Mouse (Mus musculus) embryo, embryonic 11.5 days (tissue): ENCODE results near the gene Ankrd31.
"Not testable (repeated sequence)": the region's sequence is repeated elsewhere in the genome, so short reads cannot be mapped to it uniquely, and the experiment has no call there.

ENCODE experiments used
- DNase-seq: peaks from one replicate; pipeline ENCODE4 v3.0.0-alpha.2; 2012; ENCODE audit warnings: low read depth, low spot score

Ankrd31 gene

DNA sequence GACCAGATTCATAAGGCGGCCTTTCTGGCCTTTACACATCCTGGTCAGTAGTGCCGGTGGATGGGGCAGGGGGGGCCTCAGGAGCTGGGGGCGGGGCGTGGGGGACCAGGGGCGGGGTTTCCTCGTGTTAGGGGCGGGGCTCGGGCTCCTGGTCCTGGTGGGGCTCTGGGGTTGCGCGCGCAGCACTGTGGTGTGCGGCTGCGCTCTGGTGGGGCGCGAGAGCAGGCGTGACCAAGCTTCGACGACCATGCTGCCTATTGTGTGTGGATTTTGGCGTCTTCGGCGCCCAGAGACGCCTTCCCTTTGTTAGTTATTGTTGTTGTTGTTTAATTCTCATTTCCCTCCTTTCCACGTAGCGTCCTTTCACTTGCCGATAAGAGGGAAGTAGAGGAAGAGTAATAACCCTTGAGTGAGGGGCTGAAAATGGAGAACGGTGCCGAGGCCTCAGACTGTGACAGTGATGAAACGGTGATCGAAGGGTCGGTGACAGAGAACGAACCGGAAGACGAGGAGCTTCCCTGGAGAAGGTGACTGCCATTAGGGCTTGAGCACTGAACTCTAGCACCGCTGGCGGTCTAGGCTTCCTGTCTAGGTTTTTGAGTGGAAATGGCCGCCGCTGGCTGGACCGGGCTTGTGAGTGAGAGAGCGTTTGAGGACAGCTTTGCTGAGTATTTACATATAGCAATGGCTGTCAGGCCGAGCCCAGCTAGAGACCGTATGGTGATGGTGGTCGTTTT lies at the start of gene Ankrd31:
TSS of gene Ankrd31 (plus strand) at position 164 of the 737 bp plus-strand sequence.
- DNase-seq = no peak

DNA sequence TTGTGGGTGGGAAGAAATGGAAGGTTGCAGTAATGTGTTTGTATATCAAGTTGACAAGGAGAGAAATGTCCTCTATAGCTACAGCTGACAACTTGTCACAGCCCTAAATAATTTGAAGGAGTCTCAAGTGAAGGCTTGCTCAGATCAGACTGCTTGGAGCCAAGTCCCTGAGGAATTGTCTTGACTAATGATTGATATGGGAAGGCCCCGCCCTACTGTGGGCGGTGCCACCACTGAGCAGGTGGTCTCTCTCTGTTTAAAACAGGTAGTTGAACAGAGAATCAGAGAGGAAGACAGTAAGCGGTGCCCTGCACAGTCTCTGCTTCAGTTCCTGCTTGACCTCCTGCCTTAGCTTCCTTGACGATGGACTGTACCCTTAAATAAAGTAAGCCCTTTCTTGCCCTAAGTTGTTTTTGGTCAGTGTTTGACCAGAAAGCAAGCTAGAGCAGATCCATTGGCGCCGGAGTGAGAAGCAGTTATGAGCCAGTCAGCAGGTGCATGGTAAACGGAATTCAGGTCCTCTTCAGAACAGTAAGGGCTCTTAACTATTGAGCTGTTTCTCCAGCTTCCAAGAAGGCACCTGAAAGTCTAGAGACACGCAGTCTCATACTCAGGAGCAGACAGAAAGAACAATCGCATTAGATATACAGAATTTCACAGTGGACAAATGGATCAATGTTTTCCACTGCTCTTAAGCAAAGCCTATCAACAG lies 45.3 kb upstream of the Ankrd31 start:
- DNase-seq = no peak

- no peak for DNase-seq
These were observed 38.5 kb upstream of the Ankrd31 start for GRCm38 (mm10) chr13:96709269-96710233.

DNA sequence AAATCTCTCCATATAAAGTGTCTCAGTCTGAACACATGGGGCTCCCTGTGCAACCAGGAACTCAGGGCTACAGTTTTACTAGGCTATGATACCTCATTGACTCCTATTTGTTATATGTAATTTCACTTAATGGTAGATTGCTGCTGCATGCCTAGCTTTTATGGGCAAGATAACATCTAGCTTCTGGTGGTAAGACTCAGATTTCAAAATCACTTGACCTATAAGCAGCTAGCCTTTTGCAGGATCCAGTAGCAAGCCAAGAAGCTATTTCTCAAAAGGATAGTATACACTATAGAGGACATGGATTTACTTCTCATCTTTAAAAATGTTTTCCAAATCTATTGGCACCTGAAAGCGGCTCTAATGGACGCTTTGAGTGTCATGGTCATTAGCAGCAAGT lies 31.8 kb upstream of the Ankrd31 start:
- DNase-seq = no peak

DNA sequence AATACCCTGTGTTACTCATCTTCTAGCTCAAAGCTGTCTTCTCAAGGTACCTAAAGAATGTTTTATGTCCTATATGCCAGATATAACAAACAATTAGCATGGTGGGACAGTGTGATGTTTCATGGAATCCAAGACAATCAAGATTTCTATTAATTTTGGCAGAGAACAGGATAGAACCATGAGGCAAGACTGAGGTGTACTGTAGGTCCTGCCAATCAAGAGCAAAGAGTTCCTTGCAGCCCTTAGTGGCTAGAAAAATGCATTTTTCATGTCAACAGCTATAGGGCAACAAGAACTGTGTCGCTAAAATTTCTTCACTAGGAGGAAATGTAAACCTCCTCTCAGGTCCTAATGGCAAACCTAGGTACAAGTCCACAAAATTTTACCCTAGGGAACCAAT lies 30.3 kb upstream of the Ankrd31 start:
- DNase-seq = no peak

DNA sequence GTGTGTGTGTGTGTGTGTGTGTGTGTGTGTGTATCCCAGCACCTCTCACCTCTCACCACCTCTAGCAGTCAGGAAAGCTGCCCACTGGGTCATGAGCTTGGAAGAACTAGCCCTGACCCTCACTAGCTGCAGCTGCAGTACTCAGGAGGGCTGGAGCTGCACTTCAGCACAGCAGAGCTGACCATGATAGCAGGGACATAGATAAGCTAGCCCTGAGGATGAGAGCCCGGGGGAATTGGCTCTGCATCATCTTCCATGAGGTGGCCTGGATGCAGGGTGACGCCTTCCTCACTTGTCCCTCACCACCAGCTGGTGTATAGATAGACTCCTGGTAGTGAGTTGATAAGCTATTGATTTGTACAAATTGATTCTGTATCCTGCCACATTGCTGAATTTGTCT lies 28.1 kb upstream of the Ankrd31 start:
- DNase-seq = no peak

GRCm38 (mm10) chr13:96728289-96728688 lies 19.8 kb upstream of the Ankrd31 start:
- DNase-seq = no peak

DNA sequence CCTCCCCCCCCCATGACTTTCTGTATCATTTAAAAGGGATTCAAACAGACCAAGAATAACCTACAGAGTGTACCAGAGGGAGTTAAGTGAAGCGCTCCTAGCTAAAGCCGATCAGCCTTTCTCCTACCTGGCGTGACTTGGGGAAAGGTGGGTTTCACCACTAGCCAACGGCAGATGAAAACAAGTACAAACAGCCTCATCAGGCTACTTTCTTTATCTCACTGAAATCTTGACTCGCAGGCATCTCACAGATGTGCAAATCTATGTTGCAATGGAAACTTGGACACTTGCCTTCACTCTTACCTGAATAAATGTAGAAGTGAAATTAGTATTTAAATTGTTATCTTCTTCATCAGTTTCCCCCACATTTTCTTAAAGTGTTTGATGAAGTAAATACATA lies 18.9 kb upstream of the Ankrd31 start:
- DNase-seq = no peak

- DNase-seq = no peak
These were observed 18.0 kb upstream of the Ankrd31 start for GRCm38 (mm10) chr13:96730116-96730515.

DNA sequence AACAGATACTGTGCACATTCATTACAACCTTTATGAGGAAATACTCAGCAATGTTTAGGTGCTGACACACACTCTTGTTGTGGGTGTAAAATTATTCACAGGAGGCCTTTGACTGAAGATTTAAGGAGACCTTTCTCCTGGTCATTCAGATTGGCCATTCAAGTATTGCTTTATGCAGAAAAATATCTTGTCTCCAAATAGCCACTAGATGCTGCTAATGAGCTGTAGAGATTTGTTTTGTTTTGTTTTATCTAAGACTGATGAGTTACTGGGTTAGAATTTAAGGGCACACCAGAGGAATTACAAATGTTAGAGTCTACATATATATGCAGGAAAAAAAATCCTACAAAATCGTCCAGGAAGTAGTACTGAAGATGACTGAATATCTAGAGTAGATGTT lies 12.9 kb upstream of the Ankrd31 start:
- no peak for DNase-seq

- no peak for DNase-seq
These were observed 7.9 kb upstream of the Ankrd31 start for GRCm38 (mm10) chr13:96740159-96740558.

DNA sequence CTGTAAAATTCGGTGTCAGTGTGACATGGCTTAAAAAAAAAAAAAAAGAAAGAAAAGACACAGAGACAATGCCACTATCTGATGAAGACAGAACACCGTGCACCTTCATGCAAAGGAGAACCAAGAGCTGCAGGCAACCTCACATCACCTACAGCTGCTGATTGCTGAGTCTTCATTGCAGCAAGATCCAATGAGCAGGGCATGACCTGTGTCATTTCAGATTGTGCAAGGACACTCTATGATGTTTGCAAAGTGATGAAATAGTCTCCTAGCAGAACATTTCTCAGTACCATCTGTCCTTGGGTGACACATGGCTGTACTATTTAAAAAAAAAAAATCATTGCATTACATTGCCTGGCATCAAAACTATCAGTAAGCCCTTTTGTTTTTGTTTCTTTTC lies 5.2 kb upstream of the Ankrd31 start:
- DNase-seq = no peak

DNA sequence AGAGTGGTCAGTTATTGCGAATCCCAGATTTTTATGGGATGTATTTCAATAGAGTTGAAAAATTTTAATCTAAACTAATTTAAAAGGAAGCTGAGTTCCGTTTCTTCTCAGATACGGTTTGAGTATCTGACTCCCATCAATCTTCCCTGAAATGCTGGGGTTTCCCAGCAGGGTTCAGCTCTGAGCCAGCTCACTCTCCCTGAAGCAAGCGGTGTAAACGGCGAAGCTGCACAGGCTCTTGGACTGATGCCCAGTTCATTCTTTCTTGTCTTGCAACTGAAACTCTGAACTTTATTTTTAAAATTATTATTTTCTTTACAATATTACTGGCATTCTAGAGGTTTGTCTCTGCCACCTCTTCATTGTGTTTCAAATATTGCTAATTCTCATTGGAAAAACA lies 2.0 kb upstream of the Ankrd31 start:
- DNase-seq = no peak

- DNase-seq = no peak
These were observed 1.8 kb downstream of the Ankrd31 start for GRCm38 (mm10) chr13:96749859-96750258.

- DNase-seq = no peak
These were observed 12.8 kb downstream of the Ankrd31 start for GRCm38 (mm10) chr13:96760848-96761247.

- not testable (repeated sequence) for DNase-seq
These were observed 38.0 kb downstream of the Ankrd31 start for GRCm38 (mm10) chr13:96786071-96786470.

- DNase-seq = no peak
These were observed 45.4 kb downstream of the Ankrd31 start for GRCm38 (mm10) chr13:96793451-96793850.

- DNase-seq = no peak
These were observed 47.2 kb downstream of the Ankrd31 start for GRCm38 (mm10) chr13:96795301-96795700.

- DNase-seq = no peak
These were observed 49.4 kb downstream of the Ankrd31 start for GRCm38 (mm10) chr13:96797500-96797899.

GRCm38 (mm10) chr13:96849752-96850151 lies 101.7 kb downstream of the Ankrd31 start:
- DNase-seq = no peak

- no peak for DNase-seq
These were observed 104.1 kb downstream of the Ankrd31 start for GRCm38 (mm10) chr13:96852133-96852532.

DNA sequence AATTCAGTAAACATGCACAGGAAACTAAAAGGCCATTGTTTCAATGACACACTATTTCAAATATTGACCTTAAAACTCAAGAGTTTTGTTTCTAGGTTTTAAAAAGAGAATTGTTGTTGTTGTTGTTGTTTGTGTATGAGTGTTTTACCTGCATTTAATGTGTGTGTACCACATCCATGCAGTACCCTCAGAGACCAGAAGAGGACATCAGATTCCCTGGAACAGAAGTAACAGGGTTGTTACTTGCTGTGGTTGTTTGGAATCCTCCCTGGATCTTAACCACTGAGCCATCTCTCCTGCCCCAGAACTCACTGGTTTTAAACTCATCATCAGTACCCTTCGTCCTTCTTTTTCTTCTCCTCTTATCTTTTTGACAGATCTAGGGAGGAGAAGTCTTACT lies 105.2 kb downstream of the Ankrd31 start:
- DNase-seq = no peak
